Mouse (Mus musculus): ENCODE data around the gene Chaf1a.

DNA sequence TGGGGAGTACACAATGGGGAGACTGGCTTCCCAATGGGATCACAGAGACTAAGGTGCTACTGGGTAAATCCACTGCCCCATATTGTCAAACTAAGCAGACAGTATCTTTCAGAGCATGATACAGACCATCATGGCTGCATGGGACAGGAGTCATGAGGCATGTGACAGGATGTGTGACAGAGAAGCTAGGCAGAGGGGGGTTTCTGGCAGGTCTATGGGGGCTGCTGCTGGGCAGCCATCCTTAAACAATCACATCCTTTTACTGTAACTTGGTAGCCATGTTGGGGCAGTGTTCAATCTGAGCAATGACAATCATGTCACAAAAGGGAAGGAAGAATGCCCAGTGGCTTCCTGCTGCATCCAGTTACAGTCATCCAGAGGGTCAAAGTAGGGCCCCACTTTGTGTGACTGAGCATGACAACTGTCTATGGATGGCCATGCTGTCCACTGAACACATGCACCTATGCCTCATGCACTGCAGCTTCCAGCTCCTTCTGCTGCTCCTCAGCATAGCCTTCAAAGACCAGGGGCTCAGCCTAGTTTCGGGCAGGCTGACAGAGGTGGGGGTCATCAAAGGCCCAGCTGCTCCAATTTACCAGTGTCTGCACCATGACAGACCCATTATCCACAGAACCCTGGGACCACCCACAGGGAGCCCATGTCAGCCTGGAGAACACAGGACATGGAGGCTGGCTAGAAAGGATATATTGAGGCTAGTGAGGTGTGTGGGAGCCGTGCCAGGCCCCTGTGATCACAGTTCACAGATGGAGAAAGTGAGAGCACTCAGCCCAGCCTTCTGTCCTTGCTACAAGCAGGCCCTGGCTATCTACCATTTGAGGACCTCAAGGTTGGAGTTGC, 17.9 kb upstream of the Chaf1a start:
- TF ChIP-seq CTCF (IDR thresholded peaks at IDR 0.05; ENCODE audit: control insufficient read depth, insufficient read depth, insufficient read length) (no peak), USF1 (IDR thresholded peaks at IDR 0.05; ENCODE audit: low read depth) (no peak), MYOD1 (IDR thresholded peaks at IDR 0.05; ENCODE audit: control insufficient read depth, insufficient read length, low read depth) (no peak), CEBPB (IDR thresholded peaks at IDR 0.05; ENCODE audit: low read depth) (no peak), MAX (IDR thresholded peaks at IDR 0.05) (no peak), FOSL1 (IDR thresholded peaks at IDR 0.05; ENCODE audit: insufficient read depth, low read length, poor library complexity, severe bottlenecking) (no peak), MYOG (IDR thresholded peaks at IDR 0.05; ENCODE audit: control insufficient read depth, extremely low read depth, insufficient read length) (no peak)

Measured in C2C12 (cell line).